Mouse (Mus musculus) layer of hippocampus, adult 8-10 months (tissue): Measurements from ENCODE around the gene Nos1. TPM values are rescaled to one million over a fixed set of nuclear protein-coding genes. Genes with fewer than 3 reads are reported as not detected.
"Not testable (repeated sequence)": the region's sequence is repeated elsewhere in the genome, so short reads cannot be mapped to it uniquely, and the experiment has no call there.

ENCODE experiments used
- DNase-seq, 2 experiments: peaks; one replicate each; pipeline ENCODE4 v3.0.0; 2022; ENCODE audit warnings: low spot score in 2 of 2
- total RNA-seq, 4 experiments: library from RNA; stranded (reverse); gene quantifications; 2 replicates each; pipeline ENCODE4 v1.2.4; 2022

Nos1 gene
- total RNA-seq, 4 experiments from 2014 or later, result 56.9 to 82.5 (median 70.4) TPM

GRCm38 (mm10) chr5:117837731-117838130 is 56.9 kb downstream of the Nos1 start:
- DNase-seq, result no peak

DNA sequence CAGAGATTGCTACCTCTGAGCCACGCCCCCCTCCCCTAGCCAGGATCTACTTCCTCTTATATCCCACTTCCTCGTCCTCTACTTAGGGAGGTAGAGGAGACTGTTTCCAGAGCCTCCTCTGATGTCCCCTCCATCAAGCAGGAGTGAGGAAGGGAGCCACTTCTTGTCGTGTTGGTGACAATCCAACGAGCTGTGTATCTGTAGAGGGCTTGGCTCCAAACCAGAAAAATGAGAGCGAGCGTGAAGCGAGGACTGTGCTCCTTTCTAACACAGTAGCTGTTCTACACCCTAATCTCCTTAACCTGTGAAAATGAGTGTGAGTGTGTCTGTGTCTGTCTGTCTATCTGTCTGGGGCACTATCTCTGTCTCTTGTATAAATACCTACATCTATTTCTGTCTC is 58.7 kb downstream of the Nos1 start:
- DNase-seq, result no peak

GRCm38 (mm10) chr5:117840203-117840602 is 59.4 kb downstream of the Nos1 start:
- DNase-seq, result no peak

DNA sequence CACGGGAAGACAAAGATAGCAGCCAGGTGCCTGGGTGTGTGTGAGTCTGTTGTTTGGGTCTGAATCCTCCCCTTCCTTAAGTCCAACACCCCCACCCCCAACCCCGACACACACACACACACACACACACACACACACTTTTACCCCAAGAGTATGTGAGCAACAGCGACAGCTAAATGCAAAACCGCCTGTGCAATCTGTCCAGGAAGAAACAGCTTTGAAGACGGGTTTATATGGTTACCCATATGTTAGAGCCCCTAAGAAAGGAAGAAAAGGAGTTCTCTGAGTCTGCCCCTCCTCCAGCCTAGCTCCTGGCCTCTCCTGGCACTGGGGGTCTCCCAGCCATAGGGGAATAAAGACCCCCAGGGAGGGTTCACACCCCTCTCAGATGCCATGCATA is 60.2 kb downstream of the Nos1 start:
- DNase-seq, result no peak

GRCm38 (mm10) chr5:117841651-117842347 is 61.0 kb downstream of the Nos1 start:
- peak in 1 of 2 experiments; percentile 21 for DNase-seq

GRCm38 (mm10) chr5:117842699-117843098 is 61.9 kb downstream of the Nos1 start:
- DNase-seq, result no peak

GRCm38 (mm10) chr5:117844611-117845010 is 63.8 kb downstream of the Nos1 start:
- DNase-seq, result no peak

- DNase-seq, result no peak
Measured at GRCm38 (mm10) chr5:117850474-117850873, 69.6 kb downstream of the Nos1 start.

- DNase-seq, result no peak
Measured at GRCm38 (mm10) chr5:117853741-117854140, 72.9 kb downstream of the Nos1 start.

- peak; percentile 81 to 84 for DNase-seq
Measured at GRCm38 (mm10) chr5:117864588-117865300, 83.9 kb downstream of the Nos1 start.

DNA sequence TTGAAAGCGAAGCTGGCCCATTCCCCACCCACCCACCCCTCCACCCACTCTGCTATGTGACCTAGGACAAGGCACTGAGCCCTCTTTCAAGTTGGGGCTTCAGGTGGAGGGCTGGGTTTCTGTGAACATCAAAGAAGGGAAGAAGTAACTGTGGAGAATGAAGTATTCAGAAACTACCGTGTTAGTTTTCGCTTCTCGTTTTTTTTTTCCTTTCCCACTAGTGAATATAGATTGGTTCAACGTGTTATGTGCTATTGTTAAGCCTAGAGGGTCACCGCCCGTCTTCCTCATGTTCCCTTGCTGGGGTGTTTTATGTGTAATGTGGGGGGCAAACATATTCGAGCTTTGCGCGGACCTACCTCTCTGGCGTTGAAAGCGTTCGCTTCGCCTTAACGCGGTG is 85.0 kb downstream of the Nos1 start:
- no peak for DNase-seq

GRCm38 (mm10) chr5:117871614-117872013 is 90.8 kb downstream of the Nos1 start:
- no peak for DNase-seq

DNA sequence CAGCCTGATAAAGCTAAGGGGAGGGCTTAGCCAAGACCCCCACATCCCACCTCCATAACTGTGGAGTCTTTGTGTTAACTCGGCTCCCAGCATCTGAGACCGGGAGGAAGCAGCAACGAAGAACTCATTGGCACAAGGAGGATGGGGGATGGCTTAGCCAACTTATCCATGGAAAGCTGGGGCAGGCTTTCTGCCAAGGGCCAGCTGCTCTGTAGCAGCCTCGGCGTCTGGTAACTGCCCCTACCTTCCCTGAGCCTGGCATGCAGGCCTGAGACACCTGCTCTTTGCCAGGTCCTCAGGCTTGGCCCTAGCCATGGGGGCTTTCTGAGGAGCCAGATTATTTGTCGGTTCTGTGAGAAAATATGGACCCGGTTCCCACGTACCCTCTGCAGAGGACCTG is 93.0 kb downstream of the Nos1 start:
- no peak for DNase-seq

- no peak for DNase-seq
Measured at GRCm38 (mm10) chr5:117874236-117874635, 93.4 kb downstream of the Nos1 start.

DNA sequence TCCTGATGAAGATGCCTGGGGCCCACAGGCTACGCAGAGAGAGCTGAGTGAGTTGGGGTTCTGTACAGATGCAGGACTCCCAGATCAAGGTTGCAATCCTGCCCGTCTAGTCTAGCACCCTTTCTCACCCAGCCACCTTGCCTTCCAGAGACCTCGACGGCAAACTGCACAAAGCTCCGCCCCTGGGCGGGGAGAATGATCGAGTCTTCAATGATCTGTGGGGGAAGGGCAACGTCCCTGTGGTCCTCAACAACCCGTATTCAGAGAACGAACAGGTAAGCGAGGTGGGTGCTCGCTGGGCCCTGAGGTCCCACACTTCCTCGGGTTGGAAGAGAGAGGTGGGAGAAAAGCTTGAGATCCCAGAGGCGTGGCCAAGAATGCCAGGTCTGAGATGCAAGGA is 98.3 kb downstream of the Nos1 start:
- no peak for DNase-seq

DNA sequence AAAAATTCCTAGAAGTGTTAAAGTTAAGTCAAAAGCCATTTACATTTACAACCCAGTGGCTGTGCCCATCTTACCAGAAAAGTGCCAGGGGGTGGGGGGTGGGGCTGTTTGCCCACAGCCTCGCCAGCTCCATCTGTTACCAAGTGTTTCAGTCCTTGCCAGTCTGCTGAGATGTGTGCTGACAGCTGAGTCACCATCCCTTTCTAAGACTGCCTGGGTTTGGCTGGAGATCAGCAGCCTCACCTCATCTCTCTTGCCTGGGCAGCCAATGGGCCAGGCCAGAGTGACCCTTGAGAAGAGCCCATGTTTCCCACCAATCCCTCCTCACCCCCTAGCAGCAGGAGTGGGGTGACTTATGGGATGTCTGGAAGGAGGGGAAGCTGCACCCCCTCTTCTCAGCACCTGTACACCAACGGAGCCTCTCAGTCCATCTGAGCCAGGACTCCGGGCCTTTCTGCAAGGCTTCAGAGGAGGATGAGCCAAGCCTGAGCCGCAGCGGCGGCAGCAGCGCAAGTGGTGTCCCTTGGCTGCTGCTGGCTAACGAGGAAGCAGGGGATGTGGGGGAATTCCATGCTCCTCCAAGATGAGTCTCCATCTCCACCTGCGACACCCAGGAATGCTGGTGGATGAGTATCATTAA is 100.2 kb downstream of the Nos1 start:
- peak; percentile 22 to 40 for DNase-seq

- DNase-seq, result not testable (repeated sequence)
Measured at GRCm38 (mm10) chr5:117882411-117882810, 101.6 kb downstream of the Nos1 start.

- no peak for DNase-seq
Measured at GRCm38 (mm10) chr5:117884991-117885390, 104.2 kb downstream of the Nos1 start.

GRCm38 (mm10) chr5:117888126-117888525 is 107.3 kb downstream of the Nos1 start:
- DNase-seq, result no peak

DNA sequence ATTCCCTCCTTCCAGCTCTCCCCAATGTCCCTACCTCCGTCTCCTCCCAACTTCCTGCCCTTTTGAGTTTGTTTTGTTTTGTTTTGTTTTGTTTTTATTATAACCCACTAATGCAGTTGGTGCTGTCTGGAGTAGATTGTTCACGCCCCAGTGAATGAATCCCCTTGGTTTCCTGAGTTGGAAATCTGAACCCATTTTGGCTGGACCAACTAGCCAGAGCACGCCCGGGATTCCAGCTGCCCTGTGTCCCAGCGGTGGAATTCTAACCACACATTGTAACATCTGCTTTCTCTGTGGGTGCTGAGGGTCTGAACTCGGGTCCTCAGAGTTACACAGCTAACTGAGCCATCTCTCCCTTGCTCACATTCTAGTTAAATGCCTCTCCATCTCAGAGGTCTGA is 108.1 kb downstream of the Nos1 start:
- DNase-seq, result no peak

GRCm38 (mm10) chr5:117889571-117889970 is 108.7 kb downstream of the Nos1 start:
- no peak for DNase-seq

- DNase-seq, result no peak
Measured at GRCm38 (mm10) chr5:117890871-117891270, 110.0 kb downstream of the Nos1 start.

- no peak for DNase-seq
Measured at GRCm38 (mm10) chr5:117891545-117891944, 110.7 kb downstream of the Nos1 start.
